Mouse (Mus musculus) cerebellum, adult 9-10 months (tissue): Measurements from ENCODE around the gene Bpifa5.
A peak's percentile ranks its signal among the peaks of the same experiment; 100 is the strongest.
"Not testable (repeated sequence)": the region's sequence is repeated elsewhere in the genome, so short reads cannot be mapped to it uniquely, and the experiment has no call there.

Source experiments
- DNase-seq: peaks from one replicate; pipeline ENCODE4 v3.0.0; 2022

The Bpifa5 gene

DNA sequence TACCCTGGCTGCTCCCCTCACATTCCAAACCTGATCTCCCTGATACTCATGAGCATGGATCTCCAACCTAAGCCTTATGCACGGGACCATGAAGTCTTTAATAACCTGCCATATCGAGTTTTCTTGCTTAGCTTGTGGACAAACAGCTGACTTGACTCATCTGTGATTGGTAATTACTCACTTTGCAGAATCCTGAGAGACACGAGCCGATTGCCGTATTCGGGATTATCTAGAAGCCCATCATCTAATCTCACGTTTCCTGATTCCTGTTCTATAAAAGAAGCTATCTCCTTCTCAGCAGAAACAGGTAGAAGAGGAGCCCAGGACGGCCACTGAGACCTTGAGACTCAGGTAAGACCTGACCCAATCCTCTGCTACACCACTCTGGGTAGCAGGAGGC, at the start of gene Bpifa5:
Bpifa5 (plus strand) TSS at position 301 of the 400 bp plus-strand sequence.
- DNase-seq = no peak

DNA sequence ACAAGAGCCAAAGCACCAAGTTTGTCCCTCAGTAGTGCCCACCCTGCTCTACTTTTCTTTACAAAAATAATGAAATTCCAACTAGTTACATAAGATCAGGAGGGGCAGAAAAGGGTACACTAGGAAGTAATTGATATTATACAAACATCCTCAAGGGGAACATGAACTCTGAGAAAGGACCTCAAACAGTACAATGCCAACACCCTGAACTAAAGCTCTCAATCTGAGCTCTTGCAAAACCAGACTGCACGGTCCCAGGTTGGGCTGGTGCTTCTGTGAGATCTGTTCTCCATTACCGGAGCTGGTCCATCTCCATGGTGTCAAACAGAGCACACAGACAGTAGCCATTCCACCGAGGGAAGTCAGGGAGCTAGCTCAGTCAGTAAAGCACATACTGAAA, 45.0 kb upstream of the Bpifa5 start:
- no peak for DNase-seq

DNA sequence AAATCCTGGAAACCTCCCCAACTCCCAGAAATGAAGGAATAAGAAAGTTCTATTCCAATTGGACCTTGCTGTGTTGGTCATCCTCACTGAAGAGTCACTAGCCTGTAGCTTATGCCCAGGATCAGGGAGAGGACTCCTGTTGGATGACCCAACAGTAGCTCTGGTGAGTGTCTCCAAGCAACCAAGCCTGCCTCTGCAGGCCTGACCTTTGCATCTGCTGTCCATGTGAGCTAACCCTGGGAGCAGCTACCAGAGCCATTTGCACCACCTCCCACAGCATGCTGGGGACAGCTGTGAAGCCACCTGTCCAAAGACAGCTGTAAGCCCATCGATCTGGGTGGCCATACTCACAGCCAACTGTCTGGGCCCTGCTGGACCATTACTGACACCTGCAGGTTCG, 32.3 kb upstream of the Bpifa5 start, which contains the start of gene Bpifa3:
Bpifa3 (plus strand) TSS at position 217 of the 400 bp plus-strand sequence.
- DNase-seq = no peak

DNA sequence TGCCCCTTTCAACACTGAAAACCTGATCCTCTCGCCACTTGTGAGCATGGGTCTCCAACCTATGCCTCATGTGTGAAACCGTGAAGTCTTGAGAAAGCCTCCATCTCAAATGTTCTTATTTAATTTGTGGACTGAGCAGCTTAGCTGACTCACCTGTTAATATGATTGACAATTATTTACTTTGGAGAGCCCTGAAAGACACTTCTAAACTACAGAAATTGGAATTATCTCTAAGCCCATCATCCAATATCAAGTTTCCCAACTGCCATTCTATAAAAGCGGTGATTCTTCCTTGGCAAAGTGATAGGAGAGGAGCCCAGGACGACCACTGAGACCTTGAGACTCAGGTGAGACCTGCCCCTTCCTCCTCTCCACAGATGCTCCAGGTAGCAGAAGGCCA, 19.8 kb upstream of the Bpifa5 start, which contains the start of gene Bpifa1:
Bpifa1 (plus strand) TSS at position 301 of the 400 bp plus-strand sequence.
- no peak for DNase-seq

DNA sequence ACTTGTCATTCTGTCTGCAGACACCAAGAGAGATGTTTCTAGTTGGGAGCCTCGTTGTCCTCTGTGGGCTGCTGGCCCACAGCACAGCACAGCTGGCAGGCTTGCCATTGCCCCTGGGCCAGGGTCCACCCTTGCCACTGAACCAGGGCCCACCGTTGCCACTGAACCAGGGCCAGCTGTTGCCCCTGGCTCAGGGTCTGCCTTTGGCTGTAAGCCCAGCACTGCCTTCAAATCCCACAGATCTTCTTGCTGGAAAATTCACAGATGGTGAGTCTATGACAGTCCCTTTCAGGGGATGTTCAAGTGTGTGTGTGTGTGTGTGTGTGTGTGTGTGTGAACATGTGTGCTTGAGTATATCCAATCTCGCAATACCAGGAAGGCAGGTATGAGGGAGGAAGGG, 18.7 kb upstream of the Bpifa5 start:
- DNase-seq = no peak

DNA sequence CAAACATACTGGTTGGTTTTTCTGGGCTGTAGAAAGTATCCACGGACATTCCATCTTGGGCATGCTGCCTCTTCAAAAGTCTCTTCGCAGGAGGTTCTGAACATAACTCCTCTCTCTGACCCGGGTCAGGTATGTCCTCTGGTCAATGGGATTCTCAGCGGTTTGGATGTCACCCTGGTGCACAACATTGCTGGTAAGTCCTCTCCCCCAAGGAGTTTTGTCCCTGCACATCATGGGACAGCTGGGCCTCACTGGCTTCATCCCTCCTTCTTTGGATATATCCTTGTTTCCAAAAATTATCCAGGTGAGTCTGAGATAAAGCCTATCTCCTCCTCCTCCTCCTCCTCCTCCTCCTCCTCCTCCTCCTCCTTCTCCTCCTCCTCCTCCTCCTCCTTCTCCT, 14.9 kb upstream of the Bpifa5 start:
- DNase-seq = no peak

DNA sequence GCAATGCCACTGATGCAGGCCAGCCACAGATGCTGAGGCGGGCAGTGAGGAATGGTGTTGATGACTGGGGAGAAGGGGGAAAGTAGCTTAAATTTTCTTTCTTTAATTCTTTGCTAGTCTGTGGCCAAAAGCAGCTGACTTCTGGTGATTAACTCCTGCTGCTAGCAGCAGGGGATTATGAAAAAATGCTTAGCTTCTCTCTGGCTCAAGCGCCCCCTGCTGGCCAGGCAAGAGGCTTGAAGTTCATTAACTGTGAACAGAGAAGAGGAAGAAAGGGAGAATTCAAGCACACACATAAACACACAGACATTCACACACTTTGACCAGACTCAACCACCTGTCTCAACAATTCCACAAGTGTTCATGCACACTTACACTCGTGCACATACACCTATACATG, 4.0 kb upstream of the Bpifa5 start:
- DNase-seq = no peak

DNA sequence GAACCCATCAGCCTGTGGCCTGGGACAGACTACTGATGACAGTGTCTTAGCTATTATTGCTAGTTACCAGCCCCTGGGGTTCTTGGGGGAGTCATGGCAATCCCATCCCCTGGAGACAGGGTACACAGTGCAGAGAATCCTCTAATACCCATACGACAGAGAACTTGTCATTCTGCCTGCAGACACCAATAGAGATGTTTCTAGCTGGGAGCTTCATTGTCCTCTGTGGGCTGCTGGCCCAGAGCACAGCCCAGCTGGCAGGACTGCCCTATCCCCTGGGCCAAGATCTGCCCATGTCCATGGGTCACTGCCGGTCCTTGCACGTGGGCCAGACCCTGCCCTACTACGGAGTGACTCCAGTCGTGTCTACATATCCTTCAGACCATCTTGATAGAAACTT, 899 bp downstream of the Bpifa5 start:
- DNase-seq = peak; percentile 14

DNA sequence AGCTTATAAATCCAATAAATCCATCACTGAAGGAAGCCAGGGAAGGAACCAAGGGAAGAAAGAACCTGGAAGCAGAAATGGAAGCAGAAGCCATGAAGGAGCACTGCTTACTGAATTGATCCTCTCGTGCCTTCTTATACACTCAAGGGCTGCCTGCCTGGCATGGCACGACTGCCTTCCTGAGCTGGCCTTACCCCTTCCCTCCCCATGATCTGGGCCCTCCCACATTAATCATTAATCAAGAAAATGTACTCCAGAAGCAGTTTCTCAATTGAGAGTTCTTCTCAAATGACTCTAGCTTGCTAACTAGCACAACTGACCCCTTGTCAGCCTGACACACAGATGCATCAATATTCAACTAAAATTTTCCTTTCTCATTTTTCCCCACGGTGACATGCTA, 6.8 kb downstream of the Bpifa5 start:
- DNase-seq = no peak

DNA sequence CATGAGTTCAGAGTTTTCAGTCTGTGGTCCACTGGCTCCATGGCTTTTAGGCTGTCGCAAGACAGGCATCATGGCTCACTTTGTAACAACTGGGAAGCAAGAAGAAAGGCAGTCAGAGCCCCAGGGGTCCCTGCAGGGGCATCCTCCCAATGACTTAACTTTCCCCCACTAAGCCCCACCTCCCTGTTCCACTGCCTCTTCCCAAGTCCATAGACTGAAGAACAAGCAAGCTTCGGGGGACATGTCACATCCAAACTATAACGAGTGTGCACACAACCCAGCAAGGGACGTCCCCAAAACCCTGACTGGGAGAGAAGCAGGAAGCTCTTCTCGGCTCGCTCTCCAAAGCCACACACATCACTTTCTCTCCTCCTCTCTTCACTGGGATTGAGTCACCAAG, 9.2 kb downstream of the Bpifa5 start:
- no peak for DNase-seq

DNA sequence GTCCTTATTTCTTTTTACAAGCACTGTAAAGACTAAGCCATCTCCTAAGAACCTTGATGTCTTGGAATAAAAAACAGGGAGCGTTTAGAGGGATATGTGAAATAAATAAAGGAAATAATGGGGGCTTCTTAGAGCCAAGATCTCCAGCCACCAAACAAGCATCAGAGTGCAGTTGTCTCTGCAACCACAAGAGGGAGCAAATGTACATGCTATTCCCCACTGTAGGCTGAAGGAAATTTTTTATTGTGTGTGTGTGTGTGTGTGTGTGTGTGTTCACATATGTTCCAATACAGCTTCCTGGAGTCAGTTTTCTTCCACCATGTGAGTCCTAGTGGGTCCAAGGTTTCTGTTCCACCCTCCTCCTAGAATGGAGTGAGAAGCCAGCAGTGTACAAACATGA, 10.9 kb downstream of the Bpifa5 start:
- DNase-seq = peak; percentile 8

DNA sequence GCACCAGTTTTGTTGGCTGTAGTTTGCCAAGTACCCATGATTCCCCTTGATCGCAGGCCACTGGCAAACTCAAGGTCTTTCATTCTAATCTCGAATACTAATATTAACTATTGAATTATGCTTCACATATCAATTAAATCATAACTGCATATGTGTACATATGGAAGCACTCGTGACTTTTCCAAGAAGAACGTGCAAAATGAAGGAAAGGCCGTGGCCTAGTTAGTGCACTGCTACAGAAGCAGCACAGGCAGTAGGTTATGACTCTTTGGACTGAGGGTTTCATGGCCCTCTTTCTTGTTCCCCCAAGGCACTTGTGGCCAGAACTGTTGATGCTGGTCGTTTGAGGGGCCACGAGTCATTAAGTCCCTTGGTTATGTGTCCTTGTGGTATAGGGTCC, 19.5 kb downstream of the Bpifa5 start:
- not testable (repeated sequence) for DNase-seq

DNA sequence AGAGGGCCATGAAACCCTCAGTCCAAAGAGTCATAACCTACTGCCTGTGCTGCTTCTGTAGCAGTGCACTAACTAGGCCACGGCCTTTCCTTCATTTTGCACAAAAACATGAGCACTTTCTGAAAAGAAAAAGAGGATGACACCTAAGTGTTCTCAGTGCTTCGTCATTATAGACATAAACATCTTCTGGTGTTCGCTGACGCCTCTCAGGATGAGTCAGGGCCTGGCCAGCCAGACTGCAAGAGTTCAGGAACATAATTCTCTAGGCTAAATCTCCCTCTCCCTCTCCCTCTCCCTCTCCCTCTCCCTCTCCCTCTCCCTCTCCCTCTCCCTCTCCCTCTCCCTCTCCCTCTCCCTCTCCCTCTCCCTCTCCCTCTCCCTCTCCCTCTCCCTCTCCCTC, 20.7 kb downstream of the Bpifa5 start:
- not testable (repeated sequence) for DNase-seq

DNA sequence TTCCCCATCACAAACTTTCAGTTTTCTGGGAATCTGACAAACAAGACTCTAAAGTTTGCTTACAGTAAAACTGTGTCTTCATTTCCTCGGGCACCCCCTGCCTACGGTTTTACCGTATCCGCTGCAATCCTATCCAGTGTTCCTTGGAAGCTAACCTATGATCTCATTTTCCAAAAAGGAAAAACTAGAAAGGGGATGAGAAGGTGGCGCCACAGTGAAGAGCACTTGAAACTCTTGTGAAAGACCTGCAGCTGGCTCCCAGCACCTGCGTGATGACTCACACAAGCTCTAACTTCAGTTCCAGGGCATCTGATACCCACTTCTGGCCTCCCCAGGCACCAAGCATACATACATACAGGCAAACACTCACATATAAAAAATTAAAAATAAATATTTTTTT, 22.9 kb downstream of the Bpifa5 start:
- DNase-seq = no peak

DNA sequence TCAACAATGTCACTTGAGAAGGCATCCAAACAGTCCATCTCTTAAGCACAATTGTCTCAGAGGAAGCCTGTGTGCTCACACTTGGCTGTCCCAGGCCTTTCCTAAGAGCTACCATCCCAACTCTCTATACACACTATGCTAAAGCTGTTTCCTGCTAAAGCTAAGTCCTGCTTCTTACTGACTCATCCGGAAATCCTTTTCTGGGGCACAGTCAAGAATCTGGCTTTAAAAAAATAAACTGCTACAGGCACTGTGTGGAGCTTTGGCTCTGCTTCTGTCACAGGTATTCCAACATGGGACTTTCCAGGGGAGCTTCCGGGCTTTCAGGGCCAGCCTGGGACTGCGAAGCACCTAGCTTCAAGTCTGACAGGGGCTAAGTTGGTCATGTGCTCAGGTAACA, 23.3 kb downstream of the Bpifa5 start:
- no peak for DNase-seq

DNA sequence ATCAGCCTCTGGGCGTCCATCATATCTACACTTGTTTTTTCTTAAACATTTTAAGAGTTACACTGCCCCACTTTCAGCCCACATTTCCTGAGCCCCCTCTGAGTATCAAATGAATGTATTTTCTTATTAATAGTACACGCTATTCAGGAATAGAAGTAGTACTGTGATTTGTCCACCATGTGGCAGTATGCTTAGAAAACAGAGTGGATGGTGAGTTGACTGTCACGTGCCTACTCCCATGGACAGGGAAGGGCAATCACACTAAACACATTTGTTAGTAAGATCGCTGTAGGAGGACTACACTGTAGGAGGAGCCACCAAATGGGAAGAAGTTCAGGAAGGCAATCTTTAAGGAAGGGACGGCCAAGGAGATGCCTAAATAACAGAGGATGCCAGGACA, 25.1 kb downstream of the Bpifa5 start:
- DNase-seq = no peak

DNA sequence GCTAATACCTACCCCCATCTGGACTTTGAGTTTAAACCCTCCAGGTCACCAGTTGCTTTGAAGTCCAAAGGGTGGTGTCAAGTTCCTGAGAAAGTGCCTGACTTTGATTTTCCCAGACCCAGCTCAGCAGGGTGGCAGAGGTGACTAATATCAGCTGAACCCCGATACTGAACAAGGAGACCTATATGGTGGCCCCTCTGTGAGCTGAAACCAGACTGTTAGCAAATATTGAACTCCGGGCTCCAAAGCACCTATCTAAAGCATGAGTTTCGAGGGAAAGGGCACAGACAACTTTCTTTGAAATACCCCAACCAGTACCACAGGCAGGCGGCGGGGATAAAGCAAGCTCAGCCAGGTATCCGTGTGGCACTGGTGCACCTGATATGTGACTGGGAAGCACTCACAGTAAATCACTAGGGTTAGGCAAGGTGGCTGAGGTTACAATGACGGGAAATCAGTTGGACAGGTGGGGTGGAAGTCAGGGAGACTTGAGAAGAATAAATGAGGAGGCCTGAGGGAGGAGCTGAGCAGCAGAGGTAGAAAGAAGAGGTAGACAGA, 27.5 kb downstream of the Bpifa5 start:
- DNase-seq = no peak

DNA sequence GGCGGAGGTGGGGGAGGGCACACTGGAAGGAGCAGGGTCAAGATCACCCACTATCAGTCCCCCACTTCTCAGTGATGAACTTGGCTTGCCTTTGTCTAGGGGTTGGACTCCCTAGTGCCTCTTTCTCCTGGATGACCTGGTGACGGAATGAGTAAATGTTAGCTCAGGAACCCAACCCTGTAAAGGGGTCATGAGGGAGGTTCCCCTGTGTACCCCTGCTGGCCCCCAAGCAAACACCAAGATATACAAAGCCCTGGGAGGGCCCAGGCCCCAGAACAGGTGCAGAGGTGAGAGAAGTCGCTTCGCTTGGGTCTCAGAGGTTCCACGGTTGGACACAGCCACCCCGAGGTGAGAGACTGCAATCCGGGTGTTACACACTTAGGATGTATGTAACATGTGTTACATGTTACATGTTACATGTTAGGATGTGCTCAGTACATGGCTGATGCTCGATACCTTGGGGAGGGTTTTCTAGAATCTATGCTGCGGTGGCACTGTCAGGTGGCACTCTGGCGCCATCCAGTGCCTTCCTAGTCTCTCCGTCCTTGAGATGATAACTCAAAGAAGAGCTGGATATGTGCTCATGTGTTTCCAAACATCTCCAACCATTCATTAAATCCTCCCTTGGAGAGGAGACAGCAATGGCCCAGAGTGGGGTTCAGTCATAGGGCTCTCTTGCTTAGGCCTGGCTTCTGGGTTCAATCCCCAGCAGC, 28.3 kb downstream of the Bpifa5 start, which contains the start of gene Bpifb1:
Bpifb1 (plus strand) TSS at position 273 of the 713 bp plus-strand sequence.
- DNase-seq = no peak

DNA sequence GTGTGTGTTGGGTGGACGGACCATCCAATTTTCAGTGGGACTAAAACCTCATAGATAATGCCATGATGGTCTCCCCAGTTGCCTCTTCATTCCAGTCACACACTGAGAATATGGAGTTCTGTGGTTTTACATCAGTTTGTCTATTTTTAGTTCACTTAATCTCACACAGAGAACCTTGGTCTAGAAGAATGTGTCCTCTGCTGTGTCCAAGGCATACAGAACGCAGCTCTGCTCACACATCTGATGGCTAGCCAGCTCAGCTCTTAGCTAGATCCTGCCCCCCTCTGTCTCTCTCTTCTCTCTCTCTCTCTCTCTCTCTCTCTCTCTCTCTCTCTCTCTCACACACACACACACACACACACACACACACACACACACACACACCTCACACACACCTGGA, 29.7 kb downstream of the Bpifa5 start:
- DNase-seq = no peak

DNA sequence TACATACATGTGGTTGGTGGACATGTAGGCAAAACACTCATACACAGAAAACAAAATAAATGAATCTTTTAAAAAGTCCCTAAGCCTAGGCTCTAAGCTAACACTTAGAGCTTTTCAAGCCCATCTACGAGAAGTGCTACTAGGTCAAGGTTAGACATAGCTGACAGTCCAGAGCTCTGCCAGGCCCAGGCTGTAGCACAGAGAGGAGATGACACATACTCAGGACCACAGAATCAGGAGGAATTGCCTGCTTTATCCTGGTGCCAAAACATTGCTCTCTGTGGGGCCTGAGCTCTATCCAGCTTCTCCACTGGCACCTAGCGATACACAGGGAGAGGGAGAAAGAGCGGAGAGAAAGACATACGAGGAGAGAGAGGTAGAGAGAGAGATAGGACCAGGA, 30.7 kb downstream of the Bpifa5 start:
- DNase-seq = no peak

DNA sequence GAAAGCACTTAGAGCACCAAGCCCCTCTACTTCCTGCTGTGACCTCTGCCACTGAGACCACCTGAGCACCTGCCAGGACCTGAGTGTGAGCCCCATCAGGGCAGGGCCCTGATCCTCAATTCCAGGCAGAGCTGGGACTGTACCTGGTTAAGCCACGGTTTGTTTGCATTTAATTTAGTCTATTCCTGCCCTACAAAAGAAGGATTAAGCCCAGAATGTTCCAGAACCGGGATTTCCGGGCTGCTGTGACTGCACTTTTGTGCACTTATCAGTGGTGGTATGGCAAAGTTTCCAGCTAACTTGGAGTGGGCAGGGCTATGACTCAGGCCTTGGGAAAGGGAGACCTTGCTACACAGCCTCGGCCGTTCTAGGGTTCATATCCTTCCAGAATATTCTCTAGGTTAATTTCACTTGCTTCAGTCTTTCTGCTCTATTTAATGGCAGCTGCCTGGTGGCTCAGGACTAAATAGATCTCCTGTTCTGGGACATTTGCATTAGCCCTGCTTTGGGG, 31.6 kb downstream of the Bpifa5 start:
- no peak for DNase-seq

DNA sequence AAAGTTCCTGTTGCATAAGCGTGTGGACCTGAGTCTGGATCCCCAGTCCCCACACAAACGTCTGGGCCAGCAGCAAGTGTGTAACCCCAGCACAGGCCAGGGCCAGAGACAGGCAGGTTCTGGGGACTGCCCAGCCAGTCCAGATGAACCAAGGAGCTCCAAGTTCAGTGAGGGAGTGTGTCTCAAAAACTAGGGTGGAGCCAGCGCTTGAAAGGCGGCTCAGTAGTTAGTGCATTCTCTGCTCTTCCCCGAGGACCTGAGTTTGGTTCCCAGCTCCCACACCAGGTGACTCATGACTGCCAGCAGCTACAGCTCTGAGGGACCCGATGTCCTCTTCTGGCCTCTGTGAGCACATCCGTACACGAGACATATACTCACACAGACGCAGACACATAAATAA, 34.6 kb downstream of the Bpifa5 start:
- DNase-seq = no peak

DNA sequence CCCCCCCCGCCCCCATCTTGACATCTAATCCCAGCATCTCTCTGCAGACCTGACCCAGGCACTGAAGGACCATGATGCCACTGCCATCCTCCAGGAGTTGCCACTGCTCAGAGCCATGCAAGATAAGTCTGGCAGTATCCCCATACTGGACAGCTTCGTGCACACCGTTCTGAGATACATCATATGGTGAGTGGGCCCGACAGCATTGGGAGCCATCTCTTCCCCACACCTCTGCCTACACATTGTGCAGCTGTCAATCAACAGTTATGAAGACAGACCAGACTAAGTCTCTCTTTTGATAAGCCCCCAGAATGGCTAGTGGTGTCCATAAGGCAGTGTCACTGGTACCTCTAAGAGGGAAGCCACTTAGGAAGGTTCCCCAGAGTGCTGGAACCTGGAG, 42.2 kb downstream of the Bpifa5 start:
- DNase-seq = no peak

DNA sequence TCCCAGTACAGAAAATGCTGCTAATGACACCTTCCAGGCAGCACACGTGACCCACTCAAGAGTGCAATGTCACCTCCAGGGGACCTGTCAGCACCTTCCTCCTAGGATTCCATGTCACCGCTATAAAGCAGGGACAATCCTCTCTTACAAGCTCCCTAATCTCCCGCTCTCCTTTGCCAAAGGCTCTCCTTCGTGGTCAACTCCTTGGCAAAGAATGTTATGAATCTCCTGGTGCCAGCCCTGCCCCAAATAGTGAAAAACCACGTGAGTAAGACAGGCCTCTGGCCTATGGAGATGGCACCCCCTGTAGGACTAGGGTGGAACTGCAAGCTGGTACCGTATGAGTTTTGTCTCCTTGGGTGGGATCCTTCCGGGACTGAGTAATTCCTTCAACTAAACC, 44.5 kb downstream of the Bpifa5 start:
- DNase-seq = no peak

DNA sequence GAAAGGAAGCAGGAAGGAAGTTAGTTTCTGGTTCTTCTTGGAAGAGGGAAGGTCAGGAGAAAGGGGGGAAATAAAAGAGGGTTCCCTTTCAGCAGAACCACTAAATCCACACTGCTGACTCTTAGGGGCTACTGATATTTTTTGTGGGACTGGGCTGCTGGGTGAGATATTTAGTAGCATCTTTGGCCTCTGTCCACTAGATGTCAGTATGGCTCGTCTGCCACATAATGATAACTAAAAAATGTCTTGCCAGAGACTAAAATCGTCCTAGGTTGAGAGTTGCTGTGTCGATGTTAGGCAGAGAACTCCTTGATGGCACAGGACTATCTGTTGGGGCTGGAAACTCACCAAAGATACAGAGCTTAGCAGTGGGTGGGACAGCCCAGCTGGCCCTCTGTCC, 46.7 kb downstream of the Bpifa5 start:
- peak; percentile 14 for DNase-seq
